Mouse (Mus musculus) gastrocnemius, postnatal 10 days (tissue): ENCODE measurements at regions not wholly inside any gene's neighbourhood (a gene's known extent, or its start where the extent isn't known, plus 50 kb on each side); places are given as distances from the start of the nearest gene placed in this dataset.
"Not testable (repeated sequence)": the region's sequence is repeated elsewhere in the genome, so short reads cannot be mapped to it uniquely, and the experiment has no call there.

Experiments
- DNase-seq: peaks from one replicate; pipeline ENCODE4 v3.0.0; 2021; ENCODE audit warnings: mixed read lengths

DNA sequence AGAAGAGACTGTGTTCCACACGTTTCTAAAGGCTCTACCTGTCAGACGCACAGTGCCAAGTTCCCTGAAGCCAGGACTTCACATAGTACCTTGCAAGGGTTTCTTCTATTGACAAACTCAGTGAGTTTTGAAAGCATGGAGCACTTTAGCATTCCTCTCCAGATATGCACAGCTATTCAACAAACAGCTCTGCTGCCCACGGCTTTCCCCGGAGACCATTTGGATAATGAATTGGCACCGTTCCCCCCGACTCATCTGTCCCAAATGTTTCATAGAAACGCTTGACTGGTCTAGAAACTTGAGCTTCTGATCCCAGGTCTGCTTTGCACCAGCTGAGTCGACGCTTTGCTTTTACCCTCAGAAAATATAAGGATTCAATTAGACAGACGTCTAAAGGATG, 162.2 kb upstream of the St6galnac5 start:
- no peak for DNase-seq

DNA sequence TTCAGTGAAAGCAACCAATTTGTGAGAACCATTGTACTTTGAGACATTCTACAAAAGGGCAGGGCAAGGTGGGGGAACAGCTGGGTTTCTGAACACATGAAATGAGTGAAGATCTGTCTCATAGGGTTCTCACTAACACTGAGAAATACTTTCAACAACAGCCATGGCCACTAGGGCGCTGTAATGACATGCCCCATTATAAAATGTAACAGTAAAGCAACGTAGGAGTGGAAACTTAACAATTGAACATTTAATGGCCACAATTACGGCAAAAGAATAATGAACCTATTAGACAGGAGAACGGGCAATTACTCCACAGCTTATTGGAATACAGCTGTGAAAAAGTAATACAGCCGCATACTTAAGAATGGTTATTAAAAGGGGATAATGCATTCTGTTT, 158.9 kb upstream of the St6galnac5 start:
- no peak for DNase-seq

DNA sequence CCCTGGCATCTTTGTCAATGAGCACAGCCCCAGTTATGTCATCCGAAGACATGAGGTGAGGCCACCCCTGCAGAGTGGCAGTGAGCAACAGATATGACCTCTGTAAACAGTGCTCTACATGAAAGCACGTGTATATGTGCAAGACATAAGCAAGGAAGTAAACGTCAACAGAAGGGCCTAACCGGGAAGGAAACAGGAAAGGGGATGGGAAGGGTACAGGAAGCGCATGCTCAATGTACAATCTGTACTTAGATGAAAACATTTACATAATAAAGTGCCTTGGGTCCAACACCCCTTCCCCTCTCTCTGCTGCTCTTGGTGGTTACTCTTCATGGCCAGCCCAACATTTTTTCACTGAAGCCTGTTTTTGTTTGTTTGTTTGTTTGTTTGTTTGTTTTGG, 143.3 kb upstream of the St6galnac5 start:
- DNase-seq, result no peak

DNA sequence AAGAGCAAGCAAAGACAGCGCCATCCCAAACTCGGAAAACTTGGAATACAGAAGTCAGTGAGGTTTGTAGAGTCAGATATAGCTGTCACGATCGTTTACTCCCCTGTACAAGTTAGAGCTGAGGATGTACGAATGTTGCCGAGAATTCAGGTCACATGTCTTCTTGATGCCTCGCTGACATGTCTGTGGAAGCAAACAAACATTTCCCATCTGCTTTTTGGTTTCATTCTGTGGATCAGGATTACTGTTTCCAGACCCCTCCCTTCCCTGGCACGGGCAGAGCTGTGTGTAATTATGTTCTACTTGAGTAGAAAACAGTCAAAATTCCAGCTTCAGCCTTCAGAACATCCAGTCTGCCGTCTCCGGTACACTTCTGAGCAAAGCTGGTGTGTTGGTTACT, 139.9 kb upstream of the St6galnac5 start:
- no peak for DNase-seq

DNA sequence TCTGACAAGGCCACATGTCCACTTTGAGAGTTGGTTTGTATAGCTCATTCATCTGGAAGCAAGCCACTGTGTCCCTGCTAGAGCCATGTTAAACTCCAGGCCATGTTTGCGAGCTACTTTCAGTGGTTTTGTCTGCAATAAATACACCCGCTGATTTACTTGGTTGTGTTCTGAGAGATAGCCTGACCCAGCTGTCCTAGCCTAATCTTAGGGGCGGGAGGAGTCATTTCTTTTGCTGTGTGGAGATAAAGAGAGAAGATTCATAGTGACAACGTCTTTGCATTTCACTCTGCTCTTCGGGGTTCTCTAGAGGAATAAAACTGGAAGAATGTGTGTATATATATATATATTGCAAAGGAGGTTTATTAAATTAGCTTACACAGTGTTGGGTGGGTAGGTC, 137.1 kb upstream of the St6galnac5 start:
- DNase-seq, result no peak

DNA sequence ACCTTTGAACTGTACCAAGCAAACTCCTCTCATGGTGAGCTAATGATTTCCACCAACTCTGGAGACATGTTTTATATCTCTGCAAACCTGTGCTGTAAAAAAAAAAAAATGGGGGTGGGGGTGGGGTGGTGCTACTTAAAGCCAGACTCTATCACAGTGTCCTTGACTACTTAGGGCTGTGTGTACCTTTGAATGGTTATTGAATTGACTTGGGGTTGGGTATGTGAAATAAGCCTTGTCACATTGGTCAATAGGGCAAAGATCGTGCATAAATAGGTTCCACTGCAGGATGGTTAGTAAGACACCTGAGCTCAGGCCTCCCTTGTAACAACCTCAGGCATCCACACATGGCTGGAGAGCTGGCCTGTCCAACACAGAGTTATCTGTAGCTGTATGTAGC, 136.6 kb upstream of the St6galnac5 start:
- DNase-seq, result no peak

DNA sequence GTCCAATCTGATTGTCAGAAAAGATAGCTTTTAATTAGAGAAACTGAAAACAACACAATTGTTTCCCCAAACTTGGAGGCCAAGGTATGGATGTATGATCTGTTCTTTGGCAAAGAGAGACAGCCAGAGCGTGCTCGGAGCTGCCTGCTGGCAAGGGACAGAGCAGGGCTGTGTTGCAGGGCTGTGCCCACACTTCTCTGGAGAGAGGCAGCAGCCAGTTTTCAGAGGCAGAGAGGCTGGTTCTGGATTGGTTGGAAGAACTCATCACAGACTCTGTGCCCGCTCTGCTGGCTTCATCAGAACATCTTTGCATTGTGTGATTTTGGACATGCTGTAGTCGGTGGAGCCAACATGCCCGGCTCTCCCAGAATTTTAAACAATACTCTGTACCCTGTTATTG, 123.5 kb upstream of the St6galnac5 start:
- DNase-seq, result no peak

DNA sequence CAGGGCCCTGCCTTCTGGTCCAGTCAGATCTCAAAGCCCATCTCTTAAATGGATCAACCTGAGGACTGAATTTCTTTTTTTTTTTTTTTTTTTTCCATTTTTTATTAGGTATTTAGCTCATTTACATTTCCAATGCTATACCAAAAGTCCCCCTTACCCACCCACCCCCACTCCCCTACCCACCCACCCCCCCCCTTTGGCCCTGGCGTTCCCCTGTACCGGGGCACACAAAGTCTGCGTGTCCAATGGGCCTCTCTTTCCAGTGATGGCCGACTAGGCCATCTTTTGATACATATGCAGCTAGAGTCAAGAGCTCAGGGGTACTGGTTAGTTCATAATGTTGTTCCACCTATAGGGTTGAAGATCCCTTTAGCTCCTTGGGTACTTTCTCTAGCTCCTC, 108.5 kb upstream of the St6galnac5 start:
- not testable (repeated sequence) for DNase-seq

DNA sequence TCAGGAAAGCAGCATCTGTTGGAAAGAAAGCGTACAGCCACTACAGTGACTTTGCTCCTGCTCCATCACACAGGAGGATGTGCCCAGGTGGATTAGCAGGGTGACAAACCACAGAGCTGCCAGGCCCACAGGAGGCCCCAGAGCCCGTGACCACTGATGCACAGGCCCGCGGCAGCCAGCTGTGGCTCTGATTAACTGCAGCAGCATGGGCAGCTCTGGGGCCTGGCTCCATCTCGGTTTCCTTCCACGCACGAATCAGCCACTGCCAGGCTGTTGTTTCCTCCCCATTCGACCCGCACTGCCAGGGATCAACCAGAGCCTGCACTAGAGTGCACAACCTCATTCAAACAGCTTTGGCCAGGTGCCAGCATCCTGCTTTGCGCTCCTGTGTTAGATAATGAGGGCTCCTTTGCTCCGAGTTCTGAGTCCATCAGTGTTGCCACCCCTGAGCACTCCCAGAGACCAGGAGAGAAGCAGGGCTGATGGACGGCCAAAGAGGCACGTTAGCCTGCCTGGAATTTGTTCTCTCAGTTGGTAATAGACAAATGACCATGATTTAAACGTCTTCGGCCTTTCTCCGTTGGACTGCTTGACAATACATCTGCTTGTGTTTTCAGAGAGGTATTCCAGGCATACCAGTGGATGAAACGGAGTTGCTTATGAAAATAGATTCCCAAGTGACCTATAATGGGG, 103.2 kb upstream of the St6galnac5 start:
- DNase-seq, result peak; percentile 64

DNA sequence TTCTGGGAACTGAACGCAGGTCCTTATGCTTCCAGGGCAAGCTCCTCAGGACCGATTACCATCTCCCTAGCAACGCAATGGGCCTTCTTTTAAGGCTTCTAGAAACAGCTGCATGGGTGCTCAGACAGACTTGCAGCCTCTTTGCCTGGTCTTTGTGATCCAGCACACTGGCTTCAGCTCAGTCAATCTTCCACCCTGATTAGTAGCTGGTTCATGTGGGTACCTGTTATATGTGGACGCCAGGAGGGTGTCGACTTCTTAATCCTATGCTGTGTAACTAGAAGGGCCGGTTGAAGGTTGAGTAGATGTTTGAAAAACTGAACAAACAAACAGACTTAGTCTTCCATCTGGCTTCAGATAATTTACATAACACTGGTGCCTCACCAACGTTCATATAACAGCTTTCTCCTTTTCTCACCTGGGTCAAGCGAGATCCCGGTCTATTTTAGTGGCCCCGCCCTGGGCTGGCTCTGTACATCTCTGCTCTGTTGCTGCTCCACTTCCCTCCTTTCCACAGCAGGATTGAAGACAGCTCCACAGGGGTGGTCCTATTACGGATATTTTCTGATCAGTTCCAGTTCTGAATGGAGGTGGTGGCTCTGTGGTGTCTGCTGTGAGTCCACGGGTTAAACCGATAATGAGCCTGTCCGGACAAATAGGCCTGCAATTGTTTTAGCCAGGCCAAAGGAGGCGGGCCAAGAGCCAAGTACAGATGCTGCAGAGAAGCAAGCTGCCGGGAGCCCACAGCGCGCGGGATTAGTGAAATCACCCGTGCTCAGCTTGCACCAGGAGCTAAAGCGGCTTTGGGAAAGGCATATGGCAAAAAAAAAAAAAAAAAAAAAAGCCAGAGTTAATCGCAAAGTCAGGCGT, 102.4 kb upstream of the St6galnac5 start:
- peak; percentile 49 for DNase-seq

DNA sequence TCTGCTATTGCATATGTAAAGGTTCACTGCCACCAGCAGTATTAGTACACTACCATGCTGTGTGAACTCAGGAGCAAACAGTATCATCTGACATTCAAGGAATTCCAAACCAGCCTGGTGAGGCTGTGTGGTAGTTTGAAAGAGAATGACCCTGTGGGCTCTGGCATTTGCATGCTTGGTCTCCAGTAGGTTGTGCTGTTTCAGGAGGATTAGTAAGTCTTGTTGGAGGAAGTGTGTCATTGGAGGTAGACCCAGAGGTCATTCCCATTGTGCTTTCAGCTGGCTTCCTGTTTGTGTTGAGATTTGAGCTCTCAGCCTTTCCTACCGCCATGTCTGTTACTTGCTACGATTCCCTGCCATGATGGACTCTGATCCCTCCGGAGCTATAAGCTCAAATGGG, 98.3 kb upstream of the St6galnac5 start:
- DNase-seq, result no peak

DNA sequence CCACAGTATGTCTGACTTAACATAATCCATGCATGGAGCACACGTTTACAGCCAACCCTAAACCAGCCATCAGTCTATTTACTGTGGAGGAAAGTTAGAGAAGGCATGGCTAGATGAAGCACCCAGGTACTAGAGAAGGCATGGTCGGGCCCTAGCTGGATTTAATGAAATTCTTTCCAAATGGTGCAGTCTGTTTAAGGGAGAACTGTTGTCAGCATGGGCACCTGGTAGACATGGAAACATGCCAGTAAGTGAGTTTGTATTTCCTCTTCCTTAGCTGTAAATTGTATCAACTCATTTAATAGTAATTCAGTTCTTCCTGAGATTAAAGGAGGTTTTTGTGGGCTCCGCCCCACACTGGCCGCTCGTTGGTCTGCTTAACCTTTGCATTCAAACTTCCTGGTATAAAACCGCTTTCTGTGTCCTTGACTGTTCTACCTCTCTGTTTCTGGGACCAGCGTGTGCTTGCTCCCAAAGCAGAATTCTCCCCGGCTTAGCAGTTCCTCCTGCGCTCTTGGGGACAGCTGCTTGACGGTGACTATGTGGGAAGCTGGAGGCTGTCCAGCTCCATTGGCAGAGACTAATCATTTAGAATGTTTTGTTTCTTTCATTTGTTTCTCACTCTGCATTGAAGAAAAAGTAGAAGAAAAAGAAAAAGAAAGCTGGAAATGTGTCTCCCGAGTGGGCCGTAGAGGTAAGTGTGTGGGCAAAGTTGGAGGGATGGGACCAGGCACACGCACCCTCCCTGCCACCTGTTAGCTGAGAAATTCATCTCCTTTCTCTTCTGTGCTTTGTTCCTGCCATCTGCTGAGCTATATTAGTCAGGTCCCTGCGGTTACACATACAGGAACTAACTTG, 96.0 kb upstream of the St6galnac5 start:
- DNase-seq, result peak; percentile 34

DNA sequence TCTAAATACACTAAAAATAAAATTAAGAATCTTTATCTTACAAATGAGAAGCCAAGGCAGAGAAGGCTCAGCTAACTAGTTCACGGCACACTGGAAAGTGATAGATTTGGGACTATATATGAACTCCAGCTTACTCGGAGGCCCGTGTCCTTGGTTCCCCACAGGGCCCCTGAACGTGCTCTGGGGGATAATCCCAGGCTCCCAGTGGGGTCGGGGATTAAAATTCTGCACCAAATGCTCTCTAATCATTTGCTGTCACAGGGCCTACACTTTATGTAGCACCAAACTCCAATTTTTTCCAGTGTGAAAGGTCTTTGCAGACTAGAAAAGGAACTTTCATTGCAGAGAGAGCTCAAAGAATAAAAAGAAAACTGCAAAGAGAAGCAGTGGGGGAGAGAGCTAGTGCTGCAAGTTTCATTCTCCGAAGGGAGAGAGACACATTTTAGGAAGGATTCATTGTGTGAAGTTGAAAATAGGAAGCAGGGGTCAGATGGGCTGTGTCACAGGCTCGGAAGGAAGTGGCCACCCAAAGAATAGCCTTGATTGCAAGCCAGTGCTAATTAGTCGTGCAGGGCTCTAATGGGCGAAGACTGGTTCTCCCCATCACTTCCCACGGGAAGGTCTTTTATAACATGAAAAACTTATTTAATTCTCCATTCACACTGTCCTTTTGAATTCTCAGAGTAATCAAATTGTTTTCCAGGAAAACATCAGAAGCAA, 90.3 kb upstream of the St6galnac5 start:
- DNase-seq, result no peak

DNA sequence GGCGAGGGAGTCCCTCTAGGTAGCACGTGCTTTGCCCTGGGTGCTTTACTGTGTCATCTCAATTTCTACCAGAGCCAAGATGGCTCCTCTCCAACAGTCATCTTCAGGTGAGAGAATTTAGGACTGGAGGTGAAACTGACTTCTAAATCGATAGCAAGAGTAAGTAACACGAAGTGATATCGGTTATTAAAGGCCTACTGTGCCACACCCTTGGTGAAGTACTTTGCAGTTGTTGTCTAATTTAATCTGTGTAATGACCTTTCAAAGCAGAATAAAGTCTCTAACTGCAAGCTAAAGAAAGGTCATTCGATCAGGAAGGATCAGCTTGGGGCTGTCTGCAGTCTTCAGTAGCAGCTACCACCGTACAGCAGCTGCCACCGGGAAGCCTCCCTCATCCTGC, 89.5 kb upstream of the St6galnac5 start:
- DNase-seq, result no peak

DNA sequence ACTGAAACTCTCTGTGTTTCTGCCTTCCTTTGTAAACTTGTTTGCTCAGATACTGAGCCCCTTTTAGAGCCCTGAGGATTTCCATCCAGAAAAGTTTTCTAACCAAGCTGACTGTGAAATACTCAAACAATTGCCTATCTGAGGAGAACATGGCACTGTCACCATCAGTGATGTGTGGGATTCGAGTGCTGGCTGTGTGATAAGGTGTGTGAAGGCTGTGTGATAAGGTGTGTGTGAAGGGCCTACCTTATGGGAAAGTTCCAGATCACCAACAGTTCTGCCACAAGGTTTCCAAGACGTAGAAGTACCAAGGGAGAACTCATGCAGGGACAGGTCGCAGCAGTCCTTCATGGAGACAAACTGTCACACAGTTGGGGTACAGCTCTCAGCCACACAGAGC, 89.1 kb upstream of the St6galnac5 start:
- DNase-seq, result no peak

DNA sequence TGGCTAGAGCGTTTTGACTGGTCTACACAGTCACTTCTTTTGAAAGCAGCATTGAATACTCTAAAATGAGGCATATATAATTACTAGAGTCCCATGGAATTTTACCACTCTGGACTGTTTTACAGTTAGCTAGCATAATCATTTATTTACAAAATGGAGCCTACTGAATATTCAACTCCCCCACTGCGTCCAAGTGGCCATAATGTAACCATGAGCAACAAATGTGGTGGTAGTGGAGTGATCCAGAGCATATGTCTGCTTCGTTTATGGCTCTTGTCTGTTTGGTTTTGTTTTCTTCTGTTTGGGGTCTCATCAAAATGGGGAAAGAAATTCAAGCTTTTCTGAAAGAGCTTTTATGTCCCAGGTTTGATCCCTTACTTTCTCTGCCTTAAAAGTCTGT, 83.8 kb upstream of the St6galnac5 start:
- no peak for DNase-seq

DNA sequence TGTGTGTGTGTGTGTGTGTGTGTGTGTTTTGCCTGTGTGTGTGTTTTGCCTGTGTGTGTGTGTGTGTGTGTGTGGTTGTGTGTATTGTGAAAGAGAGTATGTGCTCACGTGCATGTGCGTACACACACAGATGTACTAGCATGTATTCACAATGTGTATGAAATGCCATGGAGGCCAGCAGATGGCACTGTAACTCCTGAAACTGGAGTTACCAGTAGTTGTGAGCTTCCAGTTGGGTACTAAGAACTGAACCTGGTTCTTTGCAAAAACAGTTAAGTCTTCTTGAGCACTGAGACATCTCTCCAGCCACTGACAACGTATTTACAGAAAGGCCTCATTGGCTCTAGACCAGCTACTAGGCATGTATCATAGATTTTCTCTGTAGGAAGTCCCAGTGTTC, 71.1 kb upstream of the St6galnac5 start:
- no peak for DNase-seq

DNA sequence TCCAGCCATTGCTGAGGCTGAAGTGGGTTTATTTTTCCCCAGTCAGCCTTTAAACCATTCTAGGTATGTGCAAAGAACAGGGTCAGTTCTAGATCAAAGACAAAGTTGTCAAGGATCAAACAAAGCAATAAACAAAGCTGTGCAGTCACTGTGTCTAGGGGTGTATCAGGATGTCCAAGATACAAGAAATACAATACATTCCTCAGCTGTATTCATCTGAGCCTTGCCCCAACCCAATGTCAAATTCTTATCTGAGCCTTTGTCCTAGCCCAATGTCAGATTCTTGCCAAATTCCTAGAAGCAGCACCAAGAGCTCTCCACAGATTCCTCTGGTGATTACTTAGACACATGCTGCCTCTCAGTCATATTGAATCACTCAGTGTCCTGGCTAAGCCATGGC, 69.5 kb upstream of the St6galnac5 start:
- DNase-seq, result no peak

DNA sequence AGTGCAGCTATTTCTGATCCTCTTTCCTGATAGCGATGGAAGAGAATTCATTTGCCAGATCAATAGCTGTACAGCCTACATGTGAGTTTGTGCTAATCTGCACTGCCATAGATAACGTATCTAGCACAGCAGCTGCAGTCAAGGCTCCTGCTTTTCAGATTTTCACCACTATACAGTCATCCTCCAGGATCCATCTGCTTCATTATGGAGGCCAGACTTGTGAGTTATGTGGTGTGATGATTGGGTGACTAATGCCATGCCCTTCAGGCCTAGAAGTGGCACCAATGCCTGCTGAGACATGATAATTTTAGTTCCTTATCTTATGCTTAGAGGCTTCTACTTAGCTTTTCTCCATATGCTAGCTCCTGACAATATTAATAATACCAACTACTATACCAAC, 63.3 kb upstream of the St6galnac5 start:
- no peak for DNase-seq

DNA sequence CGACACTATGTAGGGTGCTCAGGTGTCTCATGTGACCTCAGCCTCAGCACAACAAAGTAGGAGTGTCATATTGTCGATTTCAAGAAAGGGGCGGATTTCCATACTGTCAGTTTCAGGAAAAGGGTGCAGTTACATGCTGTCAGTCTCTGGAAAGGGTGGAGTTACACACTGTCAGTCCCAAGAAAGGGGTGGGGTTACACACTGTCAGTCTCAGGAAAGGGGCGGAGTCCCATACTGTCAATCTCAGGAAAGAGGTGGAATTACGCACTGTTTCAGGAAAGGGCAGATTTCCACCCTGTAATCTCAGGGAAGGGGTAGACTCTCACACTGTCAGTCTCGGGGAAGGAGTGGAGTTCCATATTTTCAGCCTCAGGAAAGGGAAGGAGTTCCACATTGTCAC, 51.9 kb upstream of the St6galnac5 start:
- DNase-seq, result no peak
